Comparison of ENCODE assay signal across 8 mouse cellular contexts in the genomic region with DNA sequence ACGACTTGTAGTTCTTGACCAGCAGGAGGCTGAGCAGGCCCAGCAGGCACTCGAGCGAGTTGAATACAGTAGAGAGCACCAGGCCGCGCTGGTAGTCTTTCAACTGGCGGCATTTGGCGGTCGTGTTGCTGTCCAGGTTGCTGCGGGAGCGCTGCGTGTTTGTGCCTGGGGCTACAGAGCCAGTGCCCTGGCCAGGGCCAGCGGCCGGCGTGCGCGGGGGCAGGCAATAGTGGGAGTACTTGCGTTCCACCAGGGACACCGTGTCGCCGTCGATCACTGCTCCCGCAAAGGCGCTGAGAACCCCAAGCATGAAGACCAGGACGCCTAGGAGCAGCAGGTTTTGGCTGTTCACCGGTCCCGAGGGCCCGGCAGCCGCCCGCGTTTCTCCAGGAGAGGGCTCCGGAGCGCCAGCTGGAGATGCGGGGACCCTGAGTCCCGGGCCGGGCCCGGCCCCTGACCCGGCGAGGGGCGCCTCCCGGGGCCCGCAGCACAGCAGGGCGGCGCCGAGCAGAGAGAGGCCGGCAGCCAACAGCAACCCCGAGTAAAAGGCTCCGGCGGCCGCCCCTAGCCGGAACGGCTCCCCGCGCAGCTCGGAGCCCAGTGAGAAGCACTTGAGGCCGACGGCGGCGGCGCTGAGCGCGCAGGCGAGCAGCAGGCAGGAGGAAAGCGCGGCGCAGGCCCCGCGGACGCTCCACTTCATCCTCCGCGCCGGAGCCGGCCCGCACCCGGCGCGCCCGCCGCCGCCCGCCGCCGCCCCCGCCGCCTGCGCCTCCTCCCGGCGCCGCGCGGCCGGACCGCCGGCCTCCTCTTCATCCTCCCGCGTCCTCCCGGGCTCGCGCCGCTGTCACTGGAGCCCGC. TPM values are rescaled to one million over a fixed set of nuclear protein-coding genes. Genes with fewer than 3 reads are reported as not detected.
DNase-seq lines count a peak whose midpoint lies in the region; ATAC-seq and TF ChIP-seq lines count a peak whose summit lies in the region.

No protein-coding gene starts in this region.

- no peak for DNase-seq in Patski (ENCODE audit: low read depth, low spot score)
- peak; percentile 54 to 70 for DNase-seq in cerebellum, adult 18-20 months
- peak; percentile 39 to 49 for DNase-seq in layer of hippocampus, postnatal 25 days (ENCODE audit: extremely low spot score in 1 of 2, low spot score in 1 of 2)
- peak; percentile 30 to 48 for DNase-seq in lung, postnatal 4 days
- DNase-seq in right cerebral cortex, postnatal 10 days (ENCODE audit: low spot score in 2 of 2) = peak; percentile 62 to 69
- DNase-seq in spleen, adult 18-20 months = no peak

- WGBS in forebrain, embryonic 16.5 days = under 1% methylated on average over 89 of the region's 100 CpGs
- under 1% methylated on average over 65 of the region's 100 CpGs for WGBS in hindbrain, embryonic 12.5 days

- H3K4me1 ChIP-seq in forebrain, embryonic 16.5 days (replicated peaks; ENCODE audit: control insufficient read depth, insufficient read depth, low read length) = peaks cover 30% of the 10 kb centered on the region
- peaks cover 29% of the 10 kb centered on the region for H3K4me1 ChIP-seq in hindbrain, embryonic 12.5 days

- H3K9me3 ChIP-seq in forebrain, embryonic 16.5 days (ENCODE audit: control insufficient read depth, low read length) = no peaks in the 10 kb centered on the region
- H3K9me3 ChIP-seq in hindbrain, embryonic 12.5 days (replicated peaks) = no peaks in the 10 kb centered on the region

- peak overlapping the region; percentile 73 for H3K9ac ChIP-seq in forebrain, embryonic 16.5 days (replicated peaks; ENCODE audit: low read depth, low read length)
- peak overlapping the region; percentile 67 for H3K9ac ChIP-seq in hindbrain, embryonic 12.5 days

- CTCF ChIA-PET in Patski (lab: Charles Lee) = no interaction called here

- peak; percentile 69 for TF ChIP-seq CTCF in Patski (IDR thresholded peaks at IDR 0.05)

- POLR2A ChIA-PET in Patski (lab: Charles Lee) = interaction anchor here (1.1 to 1.9 kb wide), 2 partner anchors 11 to 14 kb away, joined by 3 to 6 read pairs; no protein-coding TSS in a partner anchor

- H3K4me3 ChIP-seq in forebrain, embryonic 16.5 days (replicated peaks; ENCODE audit: low read length) = peak overlapping the region; percentile 64
- peak overlapping the region; percentile 62 for H3K4me3 ChIP-seq in hindbrain, embryonic 12.5 days

- H3K4me2 ChIP-seq in forebrain, embryonic 16.5 days (ENCODE audit: low read length) = peak overlapping the region; percentile 62
- peak overlapping the region; percentile 97 for H3K4me2 ChIP-seq in hindbrain, embryonic 12.5 days (replicated peaks)

- no peaks in the 10 kb centered on the region for H3K36me3 ChIP-seq in forebrain, embryonic 16.5 days (ENCODE audit: control insufficient read depth, insufficient read depth)
- H3K36me3 ChIP-seq in hindbrain, embryonic 12.5 days = no peaks in the 10 kb centered on the region

- H3K27me3 ChIP-seq in Patski = peaks cover 7% of the 10 kb centered on the region
- peaks cover 83% of the 10 kb centered on the region for H3K27me3 ChIP-seq in forebrain, embryonic 16.5 days (replicated peaks; ENCODE audit: control insufficient read depth, insufficient read depth, low read length)
- peaks cover 92% of the 10 kb centered on the region for H3K27me3 ChIP-seq in hindbrain, embryonic 12.5 days

- peak; percentile 67 for ATAC-seq in Patski
- peak; percentile 50 for ATAC-seq in forebrain, embryonic 16.5 days
- ATAC-seq in hindbrain, embryonic 12.5 days (ENCODE audit: low FRiP score) = peak; percentile 62

- no peak overlapping the region for H3K27ac ChIP-seq in forebrain, embryonic 16.5 days (ENCODE audit: low read length)
- no peak overlapping the region for H3K27ac ChIP-seq in hindbrain, embryonic 12.5 days

- in situ Hi-C loops in Patski (cut with MboI; ENCODE audit: low pct_unique_long_range_greater_than_20kb) = no loop called here

RNA-seq across cellular contexts. Expression of a gene that starts 0.5 kb away (rescaled TPM):
- 10.3 TPM for polyA plus RNA-seq in Patski (2021)
- polyA plus RNA-seq in forebrain, embryonic 16.5 days (2015; fragmentation: Nextera tagmentation; extraction: Ambion mirVana) = 1.2 and 1.4 TPM in 2 replicates
- polyA plus RNA-seq in hindbrain, embryonic 12.5 days (2016; fragmentation: Nextera tagmentation; extraction: Ambion mirVana) = 0.14 and 0.40 TPM in 2 replicates
- 10 to 100 TPM; 55.4 to 61.2 TPM for total RNA-seq in layer of hippocampus, postnatal 25 days (2021)

RNA-seq across cellular contexts. Expression of a gene that starts 21.0 kb away (rescaled TPM):
- 0.28 TPM for polyA plus RNA-seq in Patski (2021)
- polyA plus RNA-seq in forebrain, embryonic 16.5 days (2015; fragmentation: Nextera tagmentation; extraction: Ambion mirVana) = 0.20 TPM in 1 of 2 replicates, not detected in the other
- polyA plus RNA-seq in hindbrain, embryonic 12.5 days (2016; fragmentation: Nextera tagmentation; extraction: Ambion mirVana) = 0.31 and 0.35 TPM in 2 replicates
- total RNA-seq in layer of hippocampus, postnatal 25 days (2021) = under 1 TPM; 0.25 to 0.33 TPM

RNA-seq across cellular contexts. Expression of a gene that starts 54.8 kb away (rescaled TPM):
- 17.0 TPM for polyA plus RNA-seq in Patski (2021)
- polyA plus RNA-seq in forebrain, embryonic 16.5 days (2015; fragmentation: Nextera tagmentation; extraction: Ambion mirVana) = 6.8 and 7.5 TPM in 2 replicates
- 6.7 and 7.0 TPM in 2 replicates for polyA plus RNA-seq in hindbrain, embryonic 12.5 days (2016; fragmentation: Nextera tagmentation; extraction: Ambion mirVana)
- 10 to 100 TPM; 10.9 to 11.5 TPM for total RNA-seq in layer of hippocampus, postnatal 25 days (2021)

Comparison
In these comparisons a context has a peak if more than half of its experiments do, and no peak if none do; other contexts are left out.
1. DNase-seq: peak in cerebellum, adult 18-20 months (2 of 2), layer of hippocampus, postnatal 25 days (2 of 2), lung, postnatal 4 days (2 of 2) and right cerebral cortex, postnatal 10 days (2 of 2); none in Patski (single experiment) and spleen, adult 18-20 months (0 of 2).
2. Peak in every context shown above with its lines, with median percentiles within 50 percentile points of each other: ATAC-seq.